Mouse (Mus musculus) kidney, embryonic 14.5 days (tissue): ENCODE data around the gene Gm49387. TPM values are rescaled to one million over a fixed set of nuclear protein-coding genes. Genes with fewer than 3 reads are reported as not detected.

Experiments
- ATAC-seq: fragments of 200-750 bp; cut with Nextera tagmentation; 2 replicates; pipeline ENCODE4 v1.8.0; 2017; ENCODE audit warnings: moderate number of reproducible peaks, mild to moderate bottlenecking, moderate TSS enrichment, moderate library complexity; ENCODE audit not compliant: low FRiP score, low TSS enrichment
- H3K27ac ChIP-seq: fragments of 300-500 bp; sonication (generic); 2 replicates; pipeline ENCODE4 v1.5.1; 2014; ENCODE audit warnings: low read depth, mild to moderate bottlenecking, low read length, moderate library complexity, mixed read lengths
- H3K27me3 ChIP-seq: fragments of 300-500 bp; sonication (generic); 2 replicates; pipeline ENCODE4 v1.6.1; 2014; ENCODE audit warnings: mild to moderate bottlenecking, low read length; ENCODE audit not compliant: control insufficient read depth, insufficient read depth
- H3K36me3 ChIP-seq: fragments of 300-500 bp; sonication (generic); 2 replicates; pipeline ENCODE4 v1.6.1; 2014; ENCODE audit warnings: low read length, mixed read lengths; ENCODE audit not compliant: control insufficient read depth, insufficient read depth
- H3K4me1 ChIP-seq: fragments of 300-500 bp; sonication (generic); 2 replicates; pipeline ENCODE4 v1.6.1; 2014; ENCODE audit warnings: low read length, mixed read lengths; ENCODE audit not compliant: control insufficient read depth, insufficient read depth
- H3K4me2 ChIP-seq: fragments of 300-500 bp; sonication (generic); replicated peaks from 2 replicates; pipeline ENCODE4 v1.6.1; 2014; ENCODE audit warnings: low read depth, mild to moderate bottlenecking, low read length
- H3K4me3 ChIP-seq: fragments of 300-500 bp; sonication (generic); 2 replicates; pipeline ENCODE4 v1.5.1; 2014; ENCODE audit warnings: mild to moderate bottlenecking, low read length
- H3K9ac ChIP-seq: fragments of 300-500 bp; sonication (generic); 2 replicates; pipeline ENCODE4 v1.6.1; 2014; ENCODE audit warnings: low read depth, mild to moderate bottlenecking, low read length, moderate library complexity
- H3K9me3 ChIP-seq: fragments of 300-500 bp; sonication (generic); 2 replicates; pipeline ENCODE4 v1.6.1; 2016; ENCODE audit warnings: low read length; ENCODE audit not compliant: control insufficient read depth
- WGBS: fragments of 180-500 bp; shearing (Covaris S2); extraction: QIAGEN DNeasy Blood & Tissue Kit; methylation state at CpG from one replicate; pipeline ENCODE4 v1.1.7; 2014; 5-methylcytosine and 5-hydroxymethylcytosine counted together
- polyA plus RNA-seq: library from polyadenylated mRNA; unstranded; fragments of >200 nt; fragmentation: Nextera tagmentation; extraction: Ambion mirVana; gene quantifications from 2 replicates; pipeline ENCODE4 v1.2.1, GENCODE M21; 2014

The Gm49387 gene
- polyA plus RNA-seq, 1 experiment from 2014 or later: not detected

DNA sequence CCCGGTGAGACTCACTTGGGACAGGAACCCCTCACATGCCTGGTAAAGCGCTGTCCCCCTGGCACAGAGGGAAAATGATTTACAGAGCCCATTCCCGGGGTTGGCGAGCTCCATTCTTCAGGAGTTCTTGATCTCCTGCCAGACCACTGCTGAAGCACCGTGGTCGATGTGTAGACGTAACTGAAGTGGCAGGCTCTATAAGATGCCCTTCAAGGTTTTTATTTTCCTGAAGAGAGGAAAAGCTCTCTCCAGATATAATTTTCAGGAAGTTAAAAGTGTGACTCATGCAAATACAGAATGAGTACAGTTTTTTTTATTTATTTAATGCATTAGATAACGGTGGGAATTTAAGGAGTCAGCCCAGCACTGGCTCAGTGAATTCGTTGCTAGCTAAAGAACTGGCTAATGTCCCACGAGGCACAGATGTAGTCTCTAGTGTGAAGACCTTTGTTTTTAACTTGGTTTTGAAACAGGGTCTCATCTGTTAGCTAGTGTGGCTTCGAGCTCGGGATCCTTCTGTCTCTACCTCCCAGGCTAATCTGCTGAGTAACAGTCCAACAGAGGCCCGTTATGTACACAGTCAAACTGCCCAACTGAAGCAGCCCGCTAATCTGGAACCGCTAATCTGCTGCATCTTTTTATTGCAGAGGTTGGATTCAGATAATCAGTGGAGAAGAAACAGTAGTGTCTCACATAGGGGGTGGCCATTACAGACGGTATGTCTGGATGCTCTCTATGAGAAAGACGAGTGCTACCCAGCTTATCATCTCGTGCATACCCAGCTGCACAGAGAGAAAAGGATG is 23.6 kb upstream of the Gm49387 start:
- H3K27me3 ChIP-seq: no peaks in the 10 kb centered on the region
- peaks cover 27% of the 10 kb centered on the region for H3K4me1 ChIP-seq
- H3K9ac ChIP-seq: no peak overlapping the region
- WGBS: 72% methylated on average over 18 of the region's 18 CpGs
- H3K4me3 ChIP-seq: no peak overlapping the region
- no peak for ATAC-seq
- H3K27ac ChIP-seq: no peak overlapping the region
- no peaks in the 10 kb centered on the region for H3K9me3 ChIP-seq
- H3K36me3 ChIP-seq: peaks cover 2% of the 10 kb centered on the region; the same call in 1 of the 2 replicates
- H3K4me2 ChIP-seq: no peak overlapping the region

DNA sequence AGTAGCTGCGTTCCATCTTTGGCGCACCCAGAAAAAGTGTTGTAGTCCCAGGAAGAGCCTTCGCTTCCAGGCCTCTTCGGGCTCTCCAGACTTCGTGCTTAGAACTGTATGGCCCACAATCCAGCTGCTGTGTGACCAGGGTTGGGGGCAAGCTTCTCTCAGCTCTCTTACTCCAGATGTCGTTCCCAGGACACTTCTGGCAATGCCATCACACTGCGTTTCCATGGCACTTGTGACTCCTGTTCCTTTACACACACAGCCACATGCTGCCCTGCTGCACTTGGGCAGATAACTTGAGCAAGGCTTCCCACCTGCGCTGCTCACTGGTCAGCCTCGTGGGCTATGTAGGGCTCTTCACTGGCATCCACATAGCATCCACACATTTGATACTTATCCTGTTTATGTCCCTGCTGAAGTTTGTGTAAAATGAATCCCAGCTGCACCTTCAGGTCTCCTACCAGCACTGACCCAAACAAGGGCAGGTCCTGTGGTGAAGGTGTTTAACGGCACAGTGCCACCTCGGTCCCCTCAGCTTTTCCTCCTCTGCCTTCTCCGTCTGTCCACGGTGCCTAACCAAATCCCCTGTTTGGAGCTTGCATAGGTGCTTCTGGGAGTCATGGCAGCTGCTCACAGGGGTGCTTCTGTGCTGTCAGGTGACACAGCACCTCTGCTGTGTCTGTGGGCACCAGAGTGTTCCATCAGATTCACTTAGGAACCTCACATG is 22.9 kb upstream of the Gm49387 start:
- Histone ChIP-seq H3K27ac (peak overlapping the region; percentile 99; the same call in 1 of the 2 replicates), H3K27me3 (no peaks in the 10 kb centered on the region), H3K4me1 (peaks cover 30% of the 10 kb centered on the region), H3K9ac (no peak overlapping the region), H3K36me3 (peaks cover 2% of the 10 kb centered on the region; the same call in 1 of the 2 replicates), H3K9me3 (no peaks in the 10 kb centered on the region), H3K4me3 (no peak overlapping the region), H3K4me2 (no peak overlapping the region)
- WGBS: 90% methylated on average over 13 of the region's 13 CpGs
- ATAC-seq: no peak

DNA sequence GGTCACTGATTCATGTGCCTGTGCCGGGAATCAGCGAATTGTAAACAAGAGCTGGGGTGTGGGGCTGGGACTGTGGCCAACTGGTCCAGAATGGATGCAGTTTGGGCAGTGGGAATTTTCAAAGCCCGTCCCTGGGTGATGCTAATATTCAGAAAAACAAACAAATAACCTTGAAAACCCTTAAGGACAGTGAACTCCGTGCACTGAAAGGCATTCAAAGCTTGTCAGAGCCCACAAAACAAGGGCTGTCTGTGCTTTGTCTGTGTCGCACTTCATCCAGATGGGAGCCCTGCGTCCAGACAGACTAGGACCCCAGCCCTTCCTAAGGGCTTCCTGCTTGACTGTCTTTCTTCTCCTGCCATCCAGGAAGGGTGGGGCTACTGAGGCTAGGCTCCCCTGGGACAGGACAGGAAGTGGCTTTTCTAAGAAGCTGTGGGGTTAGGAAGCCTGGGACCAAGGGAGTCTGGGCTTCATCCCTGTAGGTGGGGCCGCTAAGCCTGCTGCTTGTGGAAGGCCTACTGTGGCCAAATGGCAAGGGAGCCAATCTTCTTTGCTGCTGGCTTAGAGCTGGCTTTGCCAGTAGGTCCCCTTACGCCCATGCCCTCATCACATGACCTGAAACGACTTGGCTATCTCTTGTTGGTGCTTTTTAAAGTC is 22.0 kb upstream of the Gm49387 start:
- WGBS: 26% methylated on average over 9 of the region's 9 CpGs
- ATAC-seq: peak; percentile 44
- peak overlapping the region; percentile 67 for H3K9ac ChIP-seq
- peak overlapping the region; percentile 76 for H3K4me2 ChIP-seq
- peak overlapping the region; percentile 39; the same call in 1 of the 2 replicates for H3K4me3 ChIP-seq
- H3K36me3 ChIP-seq: peaks cover 2% of the 10 kb centered on the region; the same call in 1 of the 2 replicates
- H3K27me3 ChIP-seq: no peaks in the 10 kb centered on the region
- H3K9me3 ChIP-seq: no peaks in the 10 kb centered on the region
- peaks cover 30% of the 10 kb centered on the region for H3K4me1 ChIP-seq
- peak overlapping the region; percentile 99 for H3K27ac ChIP-seq

DNA sequence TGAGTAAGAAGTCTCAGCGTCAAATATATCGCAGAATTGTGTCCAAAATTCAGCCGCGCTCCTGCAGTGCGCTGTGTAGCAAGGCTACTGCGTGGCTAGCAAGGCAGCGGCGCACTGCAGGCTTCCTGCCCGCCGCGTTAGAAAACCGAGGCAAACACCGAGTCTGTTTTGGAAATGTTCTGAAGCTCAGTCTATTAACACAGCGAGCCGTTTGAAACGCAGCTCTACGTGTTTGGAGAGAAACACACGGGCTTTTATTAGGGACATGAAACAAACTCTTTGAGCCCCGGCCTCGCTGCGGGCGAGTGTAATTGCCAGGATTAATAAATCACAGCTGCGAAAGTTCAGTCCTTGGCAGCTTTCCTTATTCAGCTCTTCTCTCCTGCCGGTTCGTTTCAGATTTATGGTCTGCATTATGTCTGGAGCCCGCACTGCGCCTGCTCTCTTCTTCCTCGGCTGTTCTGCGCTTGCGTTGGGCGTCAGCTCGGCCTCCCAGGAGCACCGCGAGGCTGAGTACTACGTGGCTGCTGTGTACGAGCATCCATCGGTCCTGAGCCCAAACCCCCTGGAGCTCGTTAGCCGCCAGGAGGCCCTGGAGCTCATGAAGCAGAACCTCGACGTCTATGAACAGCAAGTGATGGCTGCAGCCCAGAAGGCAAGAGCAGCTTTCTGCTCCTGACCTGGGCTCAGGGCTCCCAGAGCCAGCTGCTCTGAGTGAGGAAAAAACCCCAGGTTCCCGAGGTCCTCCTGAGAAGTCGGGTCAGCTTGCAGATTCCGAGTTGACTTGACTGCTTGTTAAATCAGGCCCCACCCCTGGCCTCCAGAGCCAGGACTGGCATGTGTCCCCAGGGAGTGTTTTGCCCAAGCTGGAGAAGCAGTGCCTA is 21.2 kb upstream of the Gm49387 start:
- Histone ChIP-seq H3K4me3 (peak overlapping the region; percentile 39), H3K4me2 (peak overlapping the region; percentile 76), H3K9ac (peak overlapping the region; percentile 67), H3K36me3 (no peaks in the 10 kb centered on the region; the same call in 1 of the 2 replicates), H3K9me3 (no peaks in the 10 kb centered on the region), H3K4me1 (peaks cover 34% of the 10 kb centered on the region), H3K27me3 (no peaks in the 10 kb centered on the region), H3K27ac (peak overlapping the region; percentile 99)
- peak; percentile 90 for ATAC-seq
- WGBS: 2% methylated on average over 44 of the region's 44 CpGs

DNA sequence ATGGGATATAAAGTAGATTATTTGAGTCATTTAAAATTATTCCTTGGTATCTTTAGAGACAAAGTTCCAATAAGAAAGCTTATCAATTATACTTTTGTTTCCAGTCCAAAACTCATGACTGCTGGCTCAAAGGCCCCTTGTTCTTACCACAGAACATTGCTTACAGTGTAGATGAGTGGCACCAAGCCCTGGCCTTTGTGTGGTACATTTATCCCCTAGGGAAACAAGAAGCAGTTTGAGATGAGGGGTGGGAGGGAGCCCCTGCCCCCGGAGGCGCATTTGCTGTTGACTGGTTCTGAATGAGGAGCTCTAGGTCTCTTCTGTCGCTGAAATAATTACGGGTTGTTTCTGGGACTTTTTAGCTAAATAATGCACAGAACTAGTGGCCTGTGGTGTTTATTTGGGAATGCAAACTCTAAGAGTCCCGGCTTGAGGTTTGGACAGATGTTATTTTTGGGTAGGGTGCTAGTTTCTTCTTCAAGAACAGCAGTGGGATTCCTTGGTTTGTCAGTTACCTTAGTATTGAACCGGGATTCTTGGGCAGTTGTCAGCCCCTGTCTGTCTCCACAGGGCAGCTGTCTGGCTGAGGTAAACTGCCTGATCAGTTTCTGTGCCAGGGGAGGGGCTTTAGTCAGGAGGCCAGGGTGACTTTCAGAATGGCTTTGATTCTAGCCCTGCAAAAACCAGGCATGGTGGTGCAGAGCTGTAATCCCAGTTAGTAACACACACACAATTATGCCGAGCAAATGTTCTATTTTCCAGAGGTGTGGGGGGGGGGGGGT is 19.8 kb upstream of the Gm49387 start:
- ATAC-seq: no peak
- Histone ChIP-seq H3K9ac (no peak overlapping the region), H3K4me1 (peaks cover 34% of the 10 kb centered on the region), H3K27me3 (no peaks in the 10 kb centered on the region), H3K4me2 (no peak overlapping the region), H3K4me3 (no peak overlapping the region), H3K9me3 (no peaks in the 10 kb centered on the region), H3K27ac (peak overlapping the region; percentile 62; the same call in 1 of the 2 replicates), H3K36me3 (no peaks in the 10 kb centered on the region)
- WGBS: 66% methylated on average over 7 of the region's 7 CpGs

DNA sequence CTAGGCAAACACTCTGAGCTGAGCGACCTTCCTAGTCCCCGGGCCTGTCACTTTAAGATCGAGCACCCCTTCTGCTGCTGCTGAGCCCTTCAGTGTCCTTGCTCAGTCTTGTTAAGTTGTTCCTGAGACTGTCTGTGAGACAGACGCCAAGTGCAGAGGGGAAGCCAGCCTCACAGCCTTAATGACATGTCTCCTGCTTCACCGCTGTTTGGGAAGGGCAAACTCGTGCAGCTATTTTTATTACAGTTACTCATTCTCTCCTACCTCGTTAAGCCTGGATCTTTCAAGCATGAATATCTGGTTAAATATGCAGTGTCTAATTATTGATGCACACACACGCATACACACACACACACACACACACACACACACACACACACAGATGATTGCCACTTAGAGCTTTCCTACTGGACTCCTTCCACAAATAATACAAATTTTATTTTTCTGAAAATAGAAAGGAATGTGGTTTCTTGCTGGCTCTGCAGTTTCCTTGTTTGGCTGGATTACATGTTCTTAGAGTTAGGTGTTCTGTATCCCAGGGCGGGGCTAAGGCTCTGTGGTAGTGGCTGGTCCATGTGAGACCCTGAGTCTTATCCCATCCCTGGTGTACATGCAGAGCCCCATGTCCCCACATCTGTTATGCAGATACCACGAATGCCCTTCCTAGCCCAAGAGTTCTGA is 19.0 kb upstream of the Gm49387 start:
- Histone ChIP-seq H3K4me3 (no peak overlapping the region), H3K36me3 (no peaks in the 10 kb centered on the region), H3K4me2 (no peak overlapping the region), H3K4me1 (peaks cover 34% of the 10 kb centered on the region), H3K9ac (no peak overlapping the region), H3K9me3 (no peaks in the 10 kb centered on the region), H3K27me3 (no peaks in the 10 kb centered on the region), H3K27ac (peak overlapping the region; percentile 65; the same call in 1 of the 2 replicates)
- WGBS: 44% methylated on average over 10 of the region's 10 CpGs
- ATAC-seq: no peak

DNA sequence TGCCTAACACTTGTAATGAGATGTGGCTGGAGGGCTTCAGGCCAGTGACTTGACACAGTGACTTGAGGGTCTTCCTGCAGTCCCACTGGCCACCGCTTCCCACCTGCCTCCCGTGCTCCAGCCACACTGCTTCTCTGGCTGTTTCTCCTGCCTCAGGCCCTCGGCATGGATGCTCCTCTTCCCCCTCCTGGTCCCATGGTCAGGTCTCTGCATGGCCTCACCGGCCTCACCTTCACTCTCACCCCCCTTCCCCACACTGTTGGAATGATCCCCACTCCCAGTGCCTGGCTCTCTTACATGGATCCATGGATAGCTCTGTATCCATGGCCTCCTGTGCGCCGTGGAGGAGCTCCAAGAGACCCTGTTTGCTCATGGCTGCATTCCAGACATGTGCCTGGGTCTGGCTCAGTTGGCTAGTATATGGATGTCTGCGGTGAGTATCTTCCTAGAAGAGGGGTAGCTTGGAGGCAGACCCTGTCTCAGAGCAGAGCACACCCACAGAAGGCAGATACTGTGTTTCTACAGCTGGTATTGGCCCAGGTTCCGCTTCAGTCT is 17.5 kb upstream of the Gm49387 start:
- Histone ChIP-seq H3K27ac (no peak overlapping the region), H3K4me1 (peaks cover 33% of the 10 kb centered on the region), H3K4me2 (no peak overlapping the region), H3K4me3 (no peak overlapping the region), H3K9me3 (no peaks in the 10 kb centered on the region), H3K27me3 (no peaks in the 10 kb centered on the region), H3K36me3 (no peaks in the 10 kb centered on the region), H3K9ac (no peak overlapping the region)
- ATAC-seq: no peak
- 94% methylated on average over 8 of the region's 8 CpGs for WGBS
